Mouse (Mus musculus) kidney, embryonic 14.5 days (tissue): ENCODE data around the gene Noc2l. TPM values are rescaled to one million over a fixed set of nuclear protein-coding genes. Genes with fewer than 3 reads are reported as not detected.

Source experiments
- ATAC-seq: fragments of 200-750 bp; cut with Nextera tagmentation; 2 replicates; pipeline ENCODE4 v1.8.0; 2017; ENCODE audit warnings: moderate number of reproducible peaks, mild to moderate bottlenecking, moderate TSS enrichment, moderate library complexity; ENCODE audit not compliant: low FRiP score, low TSS enrichment
- H3K27ac ChIP-seq: fragments of 300-500 bp; sonication (generic); 2 replicates; pipeline ENCODE4 v1.5.1; 2014; ENCODE audit warnings: low read depth, mild to moderate bottlenecking, low read length, moderate library complexity, mixed read lengths
- H3K27me3 ChIP-seq: fragments of 300-500 bp; sonication (generic); 2 replicates; pipeline ENCODE4 v1.6.1; 2014; ENCODE audit warnings: mild to moderate bottlenecking, low read length; ENCODE audit not compliant: control insufficient read depth, insufficient read depth
- H3K36me3 ChIP-seq: fragments of 300-500 bp; sonication (generic); 2 replicates; pipeline ENCODE4 v1.6.1; 2014; ENCODE audit warnings: low read length, mixed read lengths; ENCODE audit not compliant: control insufficient read depth, insufficient read depth
- H3K4me1 ChIP-seq: fragments of 300-500 bp; sonication (generic); 2 replicates; pipeline ENCODE4 v1.6.1; 2014; ENCODE audit warnings: low read length, mixed read lengths; ENCODE audit not compliant: control insufficient read depth, insufficient read depth
- H3K4me2 ChIP-seq: fragments of 300-500 bp; sonication (generic); replicated peaks from 2 replicates; pipeline ENCODE4 v1.6.1; 2014; ENCODE audit warnings: low read depth, mild to moderate bottlenecking, low read length
- H3K4me3 ChIP-seq: fragments of 300-500 bp; sonication (generic); 2 replicates; pipeline ENCODE4 v1.5.1; 2014; ENCODE audit warnings: mild to moderate bottlenecking, low read length
- H3K9ac ChIP-seq: fragments of 300-500 bp; sonication (generic); 2 replicates; pipeline ENCODE4 v1.6.1; 2014; ENCODE audit warnings: low read depth, mild to moderate bottlenecking, low read length, moderate library complexity
- H3K9me3 ChIP-seq: fragments of 300-500 bp; sonication (generic); 2 replicates; pipeline ENCODE4 v1.6.1; 2016; ENCODE audit warnings: low read length; ENCODE audit not compliant: control insufficient read depth
- WGBS: fragments of 180-500 bp; shearing (Covaris S2); extraction: QIAGEN DNeasy Blood & Tissue Kit; methylation state at CpG from one replicate; pipeline ENCODE4 v1.1.7; 2014; 5-methylcytosine and 5-hydroxymethylcytosine counted together
- polyA plus RNA-seq: library from polyadenylated mRNA; unstranded; fragments of >200 nt; fragmentation: Nextera tagmentation; extraction: Ambion mirVana; gene quantifications from 2 replicates; pipeline ENCODE4 v1.2.1, GENCODE M21; 2014

The Noc2l gene
- polyA plus RNA-seq, 1 experiment from 2014 or later: 109 TPM

DNA sequence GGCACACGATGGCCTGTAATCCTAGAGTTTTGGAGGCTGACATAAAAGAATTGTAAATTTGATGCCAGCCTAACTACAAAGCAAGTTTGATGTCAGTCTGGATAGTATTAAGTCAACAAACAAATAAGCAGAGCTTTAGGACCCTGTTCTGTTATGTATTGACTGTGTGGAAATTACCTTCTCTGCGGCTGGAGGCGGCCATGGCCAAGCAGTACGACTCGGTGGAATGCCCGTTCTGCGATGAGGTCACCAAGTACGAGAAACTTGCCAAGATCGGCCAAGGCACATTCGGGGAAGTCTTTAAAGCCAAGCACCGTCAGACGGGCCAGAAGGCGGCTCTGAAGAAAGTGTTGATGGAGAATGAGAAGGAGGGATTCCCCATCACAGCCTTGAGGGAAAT, 22.7 kb upstream of the Noc2l start:
- no peak overlapping the region for H3K4me3 ChIP-seq
- 94% methylated on average over 13 of the region's 13 CpGs for WGBS
- H3K9me3 ChIP-seq: no peaks in the 10 kb centered on the region
- no peaks in the 10 kb centered on the region for H3K27me3 ChIP-seq
- H3K27ac ChIP-seq: no peak overlapping the region
- H3K36me3 ChIP-seq: no peaks in the 10 kb centered on the region
- no peaks in the 10 kb centered on the region for H3K4me1 ChIP-seq
- ATAC-seq: no peak
- no peak overlapping the region for H3K9ac ChIP-seq
- H3K4me2 ChIP-seq: no peak overlapping the region

GRCm38 (mm10) chr4:156215649-156216048, 20.2 kb upstream of the Noc2l start, which contains the start of gene Perm1:
Gene Perm1, plus strand, starts transcription at chr4:156215868.
- no peak for ATAC-seq
- Histone ChIP-seq H3K27ac (no peak within 1 kb of the TSS), H3K9ac (no peak within 1 kb of the TSS), H3K36me3 (no peaks in the 10 kb centered on the region), H3K4me2 (no peak within 1 kb of the TSS), H3K27me3 (no peaks in the 10 kb centered on the region), H3K9me3 (no peaks in the 10 kb centered on the region), H3K4me3 (no peak within 1 kb of the TSS), H3K4me1 (no peaks in the 10 kb centered on the region)
- WGBS: 70% methylated on average over 4 of the region's 4 CpGs

GRCm38 (mm10) chr4:156216196-156216595, 19.6 kb upstream of the Noc2l start:
- Histone ChIP-seq H3K27ac (no peak overlapping the region), H3K9me3 (no peaks in the 10 kb centered on the region), H3K4me2 (no peak overlapping the region), H3K4me1 (no peaks in the 10 kb centered on the region), H3K36me3 (no peaks in the 10 kb centered on the region), H3K9ac (no peak overlapping the region), H3K27me3 (no peaks in the 10 kb centered on the region), H3K4me3 (no peak overlapping the region)
- no peak for ATAC-seq
- 87% methylated on average over 2 of the region's 2 CpGs for WGBS

DNA sequence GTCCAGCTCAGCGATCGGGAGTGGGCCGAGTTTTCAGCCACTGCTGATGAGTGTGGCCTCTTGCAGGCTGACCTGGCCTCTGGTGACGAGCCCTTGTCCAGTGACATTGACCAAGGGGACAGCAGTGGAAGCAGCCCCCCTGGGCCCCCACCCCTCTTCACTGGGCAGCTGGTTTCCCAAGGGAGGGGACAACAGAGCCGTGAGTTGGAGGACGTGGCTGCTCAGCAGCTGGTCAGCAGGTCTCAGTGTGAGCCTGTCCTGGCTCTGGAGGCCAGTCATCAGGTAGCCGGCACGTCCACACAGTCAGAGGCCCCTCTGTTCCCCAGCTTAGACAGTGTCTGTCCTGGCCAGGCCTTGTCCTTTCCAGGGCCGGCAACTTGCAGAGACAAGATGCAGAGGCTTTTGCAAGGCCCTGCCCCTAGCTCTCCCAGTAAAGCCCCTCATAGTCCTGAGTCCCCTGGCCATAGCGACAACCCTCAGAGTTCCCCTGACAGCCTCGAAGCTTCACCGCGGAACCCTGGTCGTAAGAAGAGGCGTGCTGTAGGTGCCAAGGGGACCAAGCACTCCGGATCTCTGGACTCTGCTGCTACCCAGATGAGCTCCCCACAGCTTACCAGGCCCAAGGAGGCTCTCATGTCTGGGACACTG, 18.7 kb upstream of the Noc2l start:
- H3K27ac ChIP-seq: no peak overlapping the region
- ATAC-seq: 0 out of 2 replicates have a peak, but pooled peaks have one; percentile 30
- no peak overlapping the region for H3K4me3 ChIP-seq
- no peaks in the 10 kb centered on the region for H3K9me3 ChIP-seq
- no peaks in the 10 kb centered on the region for H3K4me1 ChIP-seq
- H3K4me2 ChIP-seq: no peak overlapping the region
- no peaks in the 10 kb centered on the region for H3K36me3 ChIP-seq
- H3K9ac ChIP-seq: no peak overlapping the region
- no peaks in the 10 kb centered on the region for H3K27me3 ChIP-seq
- 76% methylated on average over 16 of the region's 16 CpGs for WGBS

DNA sequence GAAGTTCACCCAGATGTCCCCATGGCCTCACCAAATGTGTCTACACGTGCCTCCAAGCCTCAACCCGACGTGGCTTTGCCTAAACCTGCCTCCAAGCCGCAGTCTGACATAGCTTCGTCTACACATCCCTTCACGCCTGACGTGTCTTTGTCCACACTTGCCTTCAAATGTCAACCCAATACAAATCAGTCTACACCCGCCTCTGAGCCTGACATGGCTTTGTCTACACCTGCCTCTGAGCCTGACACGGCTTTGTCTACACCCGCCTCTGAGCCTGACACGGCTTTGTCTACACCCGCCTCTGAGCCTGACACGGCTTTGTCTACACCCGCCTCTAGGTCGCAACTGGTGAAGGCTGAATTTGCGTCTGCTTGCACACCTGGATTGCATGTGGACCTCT, 18.0 kb upstream of the Noc2l start:
- no peaks in the 10 kb centered on the region for H3K36me3 ChIP-seq
- no peaks in the 10 kb centered on the region for H3K4me1 ChIP-seq
- no peak overlapping the region for H3K4me2 ChIP-seq
- H3K27ac ChIP-seq: no peak overlapping the region
- no peak overlapping the region for H3K4me3 ChIP-seq
- no peaks in the 10 kb centered on the region for H3K9me3 ChIP-seq
- H3K27me3 ChIP-seq: no peaks in the 10 kb centered on the region
- H3K9ac ChIP-seq: no peak overlapping the region
- WGBS: 76% methylated on average over 16 of the region's 16 CpGs
- no peak for ATAC-seq

DNA sequence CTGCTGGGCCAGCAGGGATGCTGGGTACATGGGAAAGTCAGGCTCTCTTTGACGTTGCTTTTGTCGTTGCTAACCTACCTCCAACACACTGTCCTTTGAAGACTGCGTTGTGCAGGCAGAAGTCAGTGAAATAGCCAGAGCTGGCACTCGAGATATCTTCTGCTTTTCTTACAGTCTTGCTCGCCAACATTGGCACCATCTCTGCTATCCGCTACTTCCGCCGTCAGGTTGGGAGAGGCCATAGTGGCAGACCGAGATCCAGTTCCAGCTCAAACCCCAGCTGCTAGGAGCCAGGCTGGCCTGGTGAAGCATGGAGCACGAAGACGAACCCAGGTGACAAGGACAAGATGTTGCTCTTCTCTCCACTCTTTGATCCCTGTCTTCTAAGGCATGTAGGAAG, 15.9 kb upstream of the Noc2l start:
- no peaks in the 10 kb centered on the region for H3K36me3 ChIP-seq
- no peaks in the 10 kb centered on the region for H3K4me1 ChIP-seq
- WGBS: 88% methylated on average over 11 of the region's 11 CpGs
- H3K9ac ChIP-seq: no peak overlapping the region
- no peak overlapping the region for H3K4me3 ChIP-seq
- no peaks in the 10 kb centered on the region for H3K27me3 ChIP-seq
- no peak overlapping the region for H3K27ac ChIP-seq
- no peak for ATAC-seq
- H3K4me2 ChIP-seq: no peak overlapping the region
- H3K9me3 ChIP-seq: no peaks in the 10 kb centered on the region

DNA sequence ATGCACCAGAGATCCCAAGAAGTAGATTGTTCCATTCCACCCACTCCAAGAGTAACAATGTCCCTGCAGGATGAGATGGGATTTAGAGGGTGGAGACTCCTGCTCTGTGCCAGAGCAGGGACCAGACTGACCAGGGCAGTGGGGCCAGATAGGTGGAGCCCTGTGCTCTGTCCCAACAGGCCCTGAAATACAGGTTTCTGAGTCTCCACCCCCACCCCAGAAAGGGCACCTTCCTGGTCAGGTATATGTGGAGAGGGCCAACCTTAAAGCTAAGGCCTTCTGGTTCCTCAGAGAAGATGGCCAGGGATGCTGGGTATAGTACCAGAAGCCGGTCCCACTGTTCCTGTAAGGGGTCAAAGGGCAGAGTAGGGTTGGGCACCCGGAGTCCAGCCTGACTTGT, 11.5 kb upstream of the Noc2l start:
- WGBS: 83% methylated on average over 2 of the region's 2 CpGs
- Histone ChIP-seq H3K4me3 (no peak overlapping the region), H3K36me3 (peaks cover 5% of the 10 kb centered on the region; the same call in 1 of the 2 replicates), H3K9me3 (no peaks in the 10 kb centered on the region), H3K27me3 (no peaks in the 10 kb centered on the region), H3K27ac (no peak overlapping the region), H3K4me1 (peaks cover 6% of the 10 kb centered on the region; the same call in 1 of the 2 replicates), H3K4me2 (no peak overlapping the region), H3K9ac (no peak overlapping the region)
- no peak for ATAC-seq

DNA sequence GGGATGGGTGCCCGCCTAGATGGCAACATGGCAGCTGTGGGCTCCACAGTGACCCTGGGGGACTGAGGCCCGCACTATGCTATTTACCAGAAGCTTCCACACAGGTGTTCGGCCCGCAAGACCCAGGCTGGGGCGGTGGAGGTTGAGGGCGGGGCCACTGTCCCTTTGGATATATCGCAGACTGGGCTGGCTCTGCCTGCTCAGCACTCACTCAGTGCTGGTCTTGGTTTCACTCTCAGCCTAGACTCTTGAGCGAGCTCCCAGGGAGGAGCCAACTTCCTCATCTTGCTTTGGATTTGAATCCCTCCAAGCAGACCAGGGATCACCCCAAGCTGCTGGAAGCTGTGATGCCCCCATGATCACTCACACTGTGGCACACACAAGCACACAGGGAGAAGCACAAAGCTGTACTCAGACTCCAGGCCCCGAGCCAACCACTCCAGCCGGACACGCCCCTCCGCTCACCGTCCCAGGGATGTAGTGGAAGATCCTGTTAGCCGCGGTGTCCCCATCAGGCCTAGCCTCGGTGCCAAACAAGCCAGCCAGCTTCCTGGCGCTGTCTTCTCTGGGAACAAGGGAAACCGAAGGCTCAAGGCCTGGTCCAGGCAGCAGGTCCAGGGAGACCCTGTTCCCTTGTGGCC, 7.9 kb upstream of the Noc2l start:
- WGBS: 32% methylated on average over 18 of the region's 18 CpGs
- H3K36me3 ChIP-seq: peaks cover 39% of the 10 kb centered on the region
- no peaks in the 10 kb centered on the region for H3K9me3 ChIP-seq
- peak overlapping the region; percentile 15; the same call in 1 of the 2 replicates for H3K4me2 ChIP-seq
- peak; percentile 18; the same call in 1 of the 2 replicates for ATAC-seq
- no peak overlapping the region for H3K4me3 ChIP-seq
- H3K27ac ChIP-seq: no peak overlapping the region
- peak overlapping the region; percentile 28; the same call in 1 of the 2 replicates for H3K9ac ChIP-seq
- no peaks in the 10 kb centered on the region for H3K27me3 ChIP-seq
- H3K4me1 ChIP-seq: peaks cover 6% of the 10 kb centered on the region; the same call in 1 of the 2 replicates

GRCm38 (mm10) chr4:156228393-156229024, 7.3 kb upstream of the Noc2l start:
- Histone ChIP-seq H3K27me3 (no peaks in the 10 kb centered on the region), H3K4me2 (peak overlapping the region; percentile 15; the same call in 1 of the 2 replicates), H3K9ac (0 out of 2 replicates have a peak overlapping the region, but pooled peaks have one; percentile 28), H3K4me3 (no peak overlapping the region), H3K36me3 (peaks cover 42% of the 10 kb centered on the region), H3K9me3 (no peaks in the 10 kb centered on the region), H3K4me1 (peaks cover 7% of the 10 kb centered on the region), H3K27ac (no peak overlapping the region)
- ATAC-seq: peak; percentile 43; the same call in 1 of the 2 replicates
- WGBS: 19% methylated on average over 12 of the region's 12 CpGs
